Mouse (Mus musculus) embryonic facial prominence, embryonic 13.5 days (tissue): ENCODE data around the gene Noc2l. TPM values are rescaled to one million over a fixed set of nuclear protein-coding genes. Genes with fewer than 3 reads are reported as not detected.

ENCODE experiments used
- ATAC-seq: fragments of 200-750 bp; cut with Nextera tagmentation; 2 replicates; pipeline ENCODE4 v1.8.0; 2017; ENCODE audit warnings: low read depth; ENCODE audit not compliant: insufficient number of reproducible peaks, insufficient read depth, low FRiP score, low TSS enrichment
- H3K27ac ChIP-seq: fragments of 300-500 bp; sonication (generic); 2 replicates; pipeline ENCODE4 v1.5.1; 2015; ENCODE audit warnings: moderate library complexity, mild to moderate bottlenecking, inconsistent platforms
- H3K27me3 ChIP-seq: fragments of 300-500 bp; sonication (generic); 2 replicates; pipeline ENCODE4 v1.6.1; 2015; ENCODE audit warnings: mild to moderate bottlenecking, inconsistent platforms
- H3K36me3 ChIP-seq: fragments of 300-500 bp; sonication (generic); 2 replicates; pipeline ENCODE4 v1.6.1; 2015; ENCODE audit warnings: mild to moderate bottlenecking, inconsistent platforms
- H3K4me1 ChIP-seq: fragments of 300-500 bp; sonication (generic); 2 replicates; pipeline ENCODE4 v1.6.1; 2015; ENCODE audit warnings: inconsistent platforms
- H3K4me2 ChIP-seq: fragments of 300-500 bp; sonication (generic); 2 replicates; pipeline ENCODE4 v1.6.1; 2015; ENCODE audit warnings: moderate library complexity, mild to moderate bottlenecking, inconsistent platforms
- H3K4me3 ChIP-seq: fragments of 300-500 bp; sonication (generic); 2 replicates; pipeline ENCODE4 v1.5.1; 2015; ENCODE audit warnings: mild to moderate bottlenecking, inconsistent platforms
- H3K9ac ChIP-seq: fragments of 300-500 bp; sonication (generic); 2 replicates; pipeline ENCODE4 v1.6.1; 2015; ENCODE audit warnings: mild to moderate bottlenecking, inconsistent platforms
- H3K9me3 ChIP-seq: fragments of 300-500 bp; sonication (generic); 2 replicates; pipeline ENCODE4 v1.6.1; 2016; ENCODE audit warnings: inconsistent platforms
- WGBS: fragments of 180-500 bp; shearing (Covaris S2); methylation state at CpG from one replicate; pipeline ENCODE4 v1.1.7; 2015; ENCODE audit warnings: mixed read lengths; 5-methylcytosine and 5-hydroxymethylcytosine counted together
- polyA plus RNA-seq: library from polyadenylated mRNA; unstranded; fragments of >200 nt; fragmentation: Nextera tagmentation; extraction: Ambion mirVana; gene quantifications from 2 replicates; pipeline ENCODE4 v1.2.1, GENCODE M21; 2015

Gene Noc2l
- polyA plus RNA-seq, 1 experiment from 2014 or later: 86.3 TPM

- H3K4me1 ChIP-seq: 0 out of 2 replicates have a peak, but pooled peaks cover 5% of the 10 kb centered on the region
- ATAC-seq: no peak
- no peak overlapping the region for H3K4me2 ChIP-seq
- H3K9me3 ChIP-seq: no peaks in the 10 kb centered on the region
- H3K36me3 ChIP-seq: peaks cover 12% of the 10 kb centered on the region; the same call in 1 of the 2 replicates
- 74% methylated on average over 16 of the region's 16 CpGs for WGBS
- H3K27me3 ChIP-seq: no peaks in the 10 kb centered on the region
- H3K4me3 ChIP-seq: no peak overlapping the region
- H3K27ac ChIP-seq: no peak overlapping the region
- H3K9ac ChIP-seq: no peak overlapping the region
Observed at GRCm38 (mm10) chr4:156217838-156218237, 18.0 kb upstream of the Noc2l start.

DNA sequence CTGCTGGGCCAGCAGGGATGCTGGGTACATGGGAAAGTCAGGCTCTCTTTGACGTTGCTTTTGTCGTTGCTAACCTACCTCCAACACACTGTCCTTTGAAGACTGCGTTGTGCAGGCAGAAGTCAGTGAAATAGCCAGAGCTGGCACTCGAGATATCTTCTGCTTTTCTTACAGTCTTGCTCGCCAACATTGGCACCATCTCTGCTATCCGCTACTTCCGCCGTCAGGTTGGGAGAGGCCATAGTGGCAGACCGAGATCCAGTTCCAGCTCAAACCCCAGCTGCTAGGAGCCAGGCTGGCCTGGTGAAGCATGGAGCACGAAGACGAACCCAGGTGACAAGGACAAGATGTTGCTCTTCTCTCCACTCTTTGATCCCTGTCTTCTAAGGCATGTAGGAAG is 15.9 kb upstream of the Noc2l start:
- Histone ChIP-seq H3K4me3 (no peak overlapping the region), H3K9ac (no peak overlapping the region), H3K4me1 (0 out of 2 replicates have a peak, but pooled peaks cover 5% of the 10 kb centered on the region), H3K27ac (no peak overlapping the region), H3K36me3 (peaks cover 12% of the 10 kb centered on the region; the same call in 1 of the 2 replicates), H3K9me3 (no peaks in the 10 kb centered on the region), H3K27me3 (no peaks in the 10 kb centered on the region), H3K4me2 (no peak overlapping the region)
- 91% methylated on average over 11 of the region's 11 CpGs for WGBS
- ATAC-seq: no peak

- H3K4me3 ChIP-seq: no peak overlapping the region
- H3K9me3 ChIP-seq: no peaks in the 10 kb centered on the region
- 90% methylated on average over 2 of the region's 2 CpGs for WGBS
- no peak overlapping the region for H3K9ac ChIP-seq
- ATAC-seq: no peak
- peaks cover 9% of the 10 kb centered on the region for H3K4me1 ChIP-seq
- H3K4me2 ChIP-seq: no peak overlapping the region
- H3K27me3 ChIP-seq: no peaks in the 10 kb centered on the region
- H3K27ac ChIP-seq: no peak overlapping the region
- H3K36me3 ChIP-seq: peaks cover 17% of the 10 kb centered on the region
Observed at GRCm38 (mm10) chr4:156224276-156224675, 11.5 kb upstream of the Noc2l start.

DNA sequence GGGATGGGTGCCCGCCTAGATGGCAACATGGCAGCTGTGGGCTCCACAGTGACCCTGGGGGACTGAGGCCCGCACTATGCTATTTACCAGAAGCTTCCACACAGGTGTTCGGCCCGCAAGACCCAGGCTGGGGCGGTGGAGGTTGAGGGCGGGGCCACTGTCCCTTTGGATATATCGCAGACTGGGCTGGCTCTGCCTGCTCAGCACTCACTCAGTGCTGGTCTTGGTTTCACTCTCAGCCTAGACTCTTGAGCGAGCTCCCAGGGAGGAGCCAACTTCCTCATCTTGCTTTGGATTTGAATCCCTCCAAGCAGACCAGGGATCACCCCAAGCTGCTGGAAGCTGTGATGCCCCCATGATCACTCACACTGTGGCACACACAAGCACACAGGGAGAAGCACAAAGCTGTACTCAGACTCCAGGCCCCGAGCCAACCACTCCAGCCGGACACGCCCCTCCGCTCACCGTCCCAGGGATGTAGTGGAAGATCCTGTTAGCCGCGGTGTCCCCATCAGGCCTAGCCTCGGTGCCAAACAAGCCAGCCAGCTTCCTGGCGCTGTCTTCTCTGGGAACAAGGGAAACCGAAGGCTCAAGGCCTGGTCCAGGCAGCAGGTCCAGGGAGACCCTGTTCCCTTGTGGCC is 7.9 kb upstream of the Noc2l start:
- Histone ChIP-seq H3K4me2 (peak overlapping the region; percentile 42), H3K27me3 (no peaks in the 10 kb centered on the region), H3K9me3 (no peaks in the 10 kb centered on the region), H3K4me3 (peak overlapping the region; percentile 17), H3K36me3 (peaks cover 41% of the 10 kb centered on the region), H3K4me1 (peaks cover 9% of the 10 kb centered on the region), H3K9ac (peak overlapping the region; percentile 40), H3K27ac (peak overlapping the region; percentile 33; the same call in 1 of the 2 replicates)
- no peak for ATAC-seq
- WGBS: 33% methylated on average over 18 of the region's 18 CpGs

- Histone ChIP-seq H3K4me1 (peaks cover 12% of the 10 kb centered on the region), H3K36me3 (peaks cover 44% of the 10 kb centered on the region), H3K27ac (no peak overlapping the region), H3K27me3 (no peaks in the 10 kb centered on the region), H3K9me3 (no peaks in the 10 kb centered on the region), H3K4me3 (peak overlapping the region; percentile 17), H3K9ac (peak overlapping the region; percentile 40; the same call in 1 of the 2 replicates), H3K4me2 (peak overlapping the region; percentile 42)
- ATAC-seq: peak; percentile 35; the same call in 1 of the 2 replicates
- WGBS: 21% methylated on average over 12 of the region's 12 CpGs
Observed at GRCm38 (mm10) chr4:156228393-156229024, 7.3 kb upstream of the Noc2l start.

GRCm38 (mm10) chr4:156234021-156234501 is 1.7 kb upstream of the Noc2l start:
- H3K36me3 ChIP-seq: peaks cover 58% of the 10 kb centered on the region
- WGBS: 2% methylated on average over 17 of the region's 17 CpGs
- peak overlapping the region; percentile 95 for H3K4me2 ChIP-seq
- H3K9ac ChIP-seq: peak overlapping the region; percentile 88
- ATAC-seq: no peak
- H3K4me1 ChIP-seq: peaks cover 18% of the 10 kb centered on the region
- H3K9me3 ChIP-seq: no peaks in the 10 kb centered on the region
- H3K27me3 ChIP-seq: no peaks in the 10 kb centered on the region
- H3K27ac ChIP-seq: peak overlapping the region; percentile 39; the same call in 1 of the 2 replicates
- H3K4me3 ChIP-seq: peak overlapping the region; percentile 74

DNA sequence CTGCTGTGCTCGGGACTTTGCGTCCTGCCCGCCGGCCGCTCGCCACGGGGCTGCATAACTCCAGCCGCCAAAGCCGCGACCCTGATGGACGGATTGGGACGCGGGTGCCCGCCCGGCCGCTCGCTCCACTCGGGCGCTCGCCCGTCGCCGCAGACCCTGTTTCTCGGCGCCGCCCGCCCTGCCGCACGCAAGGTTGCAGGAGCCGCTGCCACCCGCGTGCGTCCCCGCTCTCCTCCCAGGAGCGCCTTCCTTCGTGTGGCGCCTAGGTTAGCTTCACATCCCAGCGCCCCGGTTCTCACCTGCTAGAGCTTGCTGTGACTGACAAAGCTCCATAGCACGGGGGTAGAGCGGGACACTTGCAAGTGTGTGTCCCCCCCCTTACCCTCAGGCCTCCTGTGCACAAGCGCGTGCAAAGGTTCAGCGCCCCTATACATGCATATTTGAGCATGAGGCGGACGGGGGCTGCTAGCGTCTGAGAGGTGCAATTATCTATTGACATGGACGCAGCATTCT is 1.1 kb upstream of the Noc2l start, which contains the start of gene Plekhn1:
TSS of gene Plekhn1 (minus strand) at position 157 of the 513 bp plus-strand sequence.
- H3K9me3 ChIP-seq: no peaks in the 10 kb centered on the region
- WGBS: under 1% methylated on average over 46 of the region's 48 CpGs
- H3K4me2 ChIP-seq: peak within 1 kb of the TSS; percentile 95
- no peaks in the 10 kb centered on the region for H3K27me3 ChIP-seq
- peak within 1 kb of the TSS; percentile 88 for H3K4me3 ChIP-seq
- no peak for ATAC-seq
- H3K27ac ChIP-seq: peak within 1 kb of the TSS; percentile 91
- H3K4me1 ChIP-seq: peaks cover 18% of the 10 kb centered on the region
- peaks cover 58% of the 10 kb centered on the region for H3K36me3 ChIP-seq
- H3K9ac ChIP-seq: peak within 1 kb of the TSS; percentile 88

DNA sequence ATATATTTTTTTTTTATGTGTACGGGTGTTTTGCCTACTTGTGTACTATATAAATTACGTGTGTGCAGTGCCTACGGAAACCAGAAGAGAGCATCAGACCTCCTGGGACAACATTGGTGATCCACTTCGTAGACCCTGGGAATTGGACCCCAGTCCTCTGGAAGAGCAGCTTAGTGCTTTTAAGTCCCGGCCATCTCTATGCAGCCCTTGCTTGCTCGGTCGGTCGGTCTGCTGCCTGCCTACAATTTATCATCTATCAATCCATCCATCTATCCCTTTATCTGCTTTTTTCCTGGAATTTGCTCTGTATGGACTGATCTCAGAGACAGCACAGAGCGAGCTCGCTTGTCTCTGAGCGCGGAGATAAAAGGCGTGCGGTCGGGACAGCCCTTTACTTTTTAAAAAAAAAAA is 445 bp upstream of the Noc2l start:
- H3K4me1 ChIP-seq: peaks cover 18% of the 10 kb centered on the region
- peak overlapping the region; percentile 91 for H3K27ac ChIP-seq
- H3K36me3 ChIP-seq: peaks cover 58% of the 10 kb centered on the region
- no peaks in the 10 kb centered on the region for H3K9me3 ChIP-seq
- H3K4me2 ChIP-seq: peak overlapping the region; percentile 95
- H3K27me3 ChIP-seq: no peaks in the 10 kb centered on the region
- WGBS: 1% methylated on average over 15 of the region's 15 CpGs
- ATAC-seq: no peak
- H3K4me3 ChIP-seq: peak overlapping the region; percentile 88
- H3K9ac ChIP-seq: peak overlapping the region; percentile 80; the same call in 1 of the 2 replicates

DNA sequence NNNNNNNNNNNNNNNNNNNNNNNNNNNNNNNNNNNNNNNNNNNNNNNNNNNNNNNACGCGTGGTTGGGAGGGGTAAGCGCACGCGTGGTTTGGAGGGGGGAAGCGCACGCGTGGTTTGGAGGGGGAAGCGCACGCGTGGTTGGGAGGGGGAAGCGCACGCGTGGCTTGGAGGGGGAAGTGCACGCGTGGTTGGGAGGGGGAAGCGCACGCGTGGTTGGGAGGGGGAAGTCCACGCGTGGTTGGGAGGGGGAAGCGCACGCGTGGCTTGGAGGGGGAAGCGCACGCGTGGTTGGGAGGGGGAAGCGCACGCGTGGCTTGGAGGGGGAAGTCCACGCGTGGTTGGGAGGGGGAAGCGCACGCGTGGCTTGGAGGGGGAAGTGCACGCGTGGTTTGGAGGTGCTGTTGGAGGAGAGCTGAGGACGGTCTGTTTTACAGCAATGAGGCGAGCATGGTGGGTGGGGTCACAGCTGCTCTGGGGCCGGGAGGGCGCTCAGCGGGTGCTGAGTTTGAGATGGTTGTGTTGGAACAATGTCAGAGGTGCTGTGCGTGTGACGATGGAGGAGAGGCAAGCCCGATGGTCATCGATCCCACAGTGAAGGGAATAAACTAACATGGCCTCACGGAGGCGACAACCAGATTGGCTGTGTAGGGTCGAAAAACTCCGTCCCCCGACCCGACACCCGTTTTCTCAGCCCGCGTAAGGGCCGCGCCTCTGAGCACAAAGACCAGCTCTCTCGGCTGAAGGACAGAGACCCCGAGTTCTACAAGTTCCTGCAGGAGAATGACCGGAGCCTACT is 1.0 kb downstream of the Noc2l start:
- Histone ChIP-seq H3K36me3 (peaks cover 58% of the 10 kb centered on the region), H3K9ac (peak overlapping the region; percentile 80), H3K9me3 (no peaks in the 10 kb centered on the region), H3K4me2 (peak overlapping the region; percentile 95), H3K4me3 (peak overlapping the region; percentile 88), H3K27ac (peak overlapping the region; percentile 66; the same call in 1 of the 2 replicates), H3K27me3 (no peaks in the 10 kb centered on the region), H3K4me1 (peaks cover 18% of the 10 kb centered on the region)
- no peak for ATAC-seq
- 29% methylated on average over 58 of the region's 60 CpGs for whole genome bisulfite sequencing

DNA sequence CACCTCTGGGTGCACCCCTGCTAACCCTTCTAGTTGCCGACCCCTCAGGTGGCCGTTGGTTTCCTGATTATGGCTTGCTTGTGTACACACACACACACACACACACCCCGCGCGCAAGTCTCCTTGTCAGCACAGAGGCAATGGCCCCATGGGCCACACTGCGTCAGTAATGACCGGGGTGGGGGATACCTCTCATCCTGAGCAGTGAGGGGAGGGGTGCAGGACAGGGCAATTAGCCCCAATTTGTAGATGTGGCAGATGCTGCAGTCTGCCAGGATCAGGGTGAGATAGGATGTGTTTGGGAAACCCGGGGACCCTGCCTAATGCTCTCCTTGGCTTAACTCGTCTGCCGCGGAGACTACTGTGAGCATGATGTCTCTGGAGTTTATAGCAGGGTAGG is 13.8 kb downstream of the Noc2l start:
- WGBS: 71% methylated on average over 11 of the region's 11 CpGs
- H3K4me1 ChIP-seq: peaks cover 14% of the 10 kb centered on the region
- H3K36me3 ChIP-seq: peaks cover 50% of the 10 kb centered on the region

GRCm38 (mm10) chr4:156251081-156251480 is 15.3 kb downstream of the Noc2l start:
- Histone ChIP-seq H3K4me3 (no peak overlapping the region), H3K4me1 (peaks cover 24% of the 10 kb centered on the region), H3K9ac (no peak overlapping the region), H3K9me3 (no peaks in the 10 kb centered on the region), H3K27me3 (peaks cover 41% of the 10 kb centered on the region), H3K36me3 (peaks cover 35% of the 10 kb centered on the region), H3K27ac (no peak overlapping the region), H3K4me2 (no peak overlapping the region)
- no peak for ATAC-seq
- WGBS: 69% methylated on average over 8 of the region's 8 CpGs

More for the DNA sequence above, 13.8 kb downstream of the Noc2l start:
- ATAC-seq: no peak
- H3K9ac ChIP-seq: no peak overlapping the region
- no peak overlapping the region for H3K27ac ChIP-seq
- H3K4me2 ChIP-seq: no peak overlapping the region
- no peak overlapping the region for H3K4me3 ChIP-seq
- H3K27me3 ChIP-seq: peaks cover 29% of the 10 kb centered on the region
- H3K9me3 ChIP-seq: no peaks in the 10 kb centered on the region
